Mouse (Mus musculus): Measurements from ENCODE around the gene Ctsk. TPM values are rescaled to one million over a fixed set of nuclear protein-coding genes. Genes with fewer than 3 reads are reported as not detected.

The Ctsk gene
- total RNA-seq (2023), result 1 to 10 TPM; 1.5 to 3.3 TPM

GRCm38 (mm10) chr3:95499024-95499423 lies at the start of gene Ctsk:
Gene Ctsk, plus strand, starts transcription at chr3:95499256.

GRCm38 (mm10) chr3:95526622-95527211 lies 27.7 kb downstream of the Ctsk start, which contains the start of gene Ctss:
Gene Ctss, plus strand, starts transcription at chr3:95526786.

Other genes starting within 250 kb of the Ctsk start
- not detected for gene Bnipl, start 248.1 kb upstream of the Ctsk start, total RNA-seq (2023)
- gene Mindy1, start 217.9 kb upstream of the Ctsk start, total RNA-seq (2023), result 10 to 100 TPM; 38.4 to 39.0 TPM
- 10 to 100 TPM; 14.6 to 16.5 TPM for gene Prune1, start 217.2 kb upstream of the Ctsk start, total RNA-seq (2023)
- gene Anxa9, start 192.1 kb upstream of the Ctsk start, total RNA-seq (2023), result 1 to 10 TPM; 1.2 to 2.8 TPM
- 100 to 1,000 TPM; 139 to 152 TPM for gene Cers2, start 184.5 kb upstream of the Ctsk start, total RNA-seq (2023)
- 10 to 100 TPM; 39.0 to 43.5 TPM for gene Setdb1, start 142.1 kb upstream of the Ctsk start, total RNA-seq (2023)
- gene 4930558C23Rik, start 96.4 kb upstream of the Ctsk start, total RNA-seq (2023), result not detected
- 10 to 100 TPM; 78.1 to 80.1 TPM for gene Arnt, start 64.9 kb upstream of the Ctsk start, total RNA-seq (2023)
- 100 to 1,000 TPM; 462 to 506 TPM for gene Ctss, start 27.5 kb downstream of the Ctsk start, total RNA-seq (2023)
- gene Hormad1, start 60.4 kb downstream of the Ctsk start, total RNA-seq (2023), result under 1 TPM in 1 of 2 experiments, not detected in 1; 0.36 TPM
- 10 to 100 TPM; 28.9 to 37.0 TPM for gene Golph3l, start 89.7 kb downstream of the Ctsk start, total RNA-seq (2023)
- gene Ensa, start 125.7 kb downstream of the Ctsk start, total RNA-seq (2023), result 100 to 1,000 TPM; 115 to 129 TPM
- 100 to 1,000 TPM; 424 to 425 TPM for gene Mcl1, start 159.5 kb downstream of the Ctsk start, total RNA-seq (2023)
- 10 to 100 TPM; 18.2 to 21.8 TPM for gene Adamtsl4, start 188.7 kb downstream of the Ctsk start, total RNA-seq (2023)
- gene Ecm1, start 240.3 kb downstream of the Ctsk start, total RNA-seq (2023), result 10 to 100 TPM in 1 of 2 experiments, 1 to 10 TPM in 1; 8.8 to 11.4 TPM

All from B cell, adult 67 days (primary cell).